17 mouse cellular contexts compared by ENCODE assay signal in genomic region chr19:26870280-26870679, GRCm38 (mm10). TPM values are rescaled to one million over a fixed set of nuclear protein-coding genes. Genes with fewer than 3 reads are reported as not detected.
DNase-seq lines count a peak whose midpoint lies in the region; ATAC-seq lines count a peak whose summit lies in the region.
"Had no signal": no experiment of that assay in that cellular context is flagged by ENCODE, and none has a peak within 500 bp of the region (broad histone marks: within the 10 kb centered on the region; RNA-seq: fewer than 3 reads in every experiment).

No protein-coding gene starts in this region.

- DNase-seq in heart, adult 11 months: peak; percentile 81
- DNase-seq in heart, embryonic 10.5 days (ENCODE audit: low spot score): no peak
- DNase-seq in urinary bladder, adult 2 months (ENCODE audit: low spot score): no peak
- DNase-seq in frontal cortex, adult 2 months (ENCODE audit: extremely low spot score in 1 of 2, low spot score in 1 of 2): no peak
- DNase-seq: cerebellum, adult 9-10 months; right cerebral cortex, postnatal 25 days; thymus, adult 18-20 months had no signal

- H3K27me3 ChIP-seq in heart, embryonic 10.5 days (ENCODE audit: insufficient read depth, poor library complexity, severe bottlenecking): no peaks in the 10 kb centered on the region
- H3K27me3 ChIP-seq in midbrain, embryonic 12.5 days: no peaks in the 10 kb centered on the region
- no peaks in the 10 kb centered on the region for H3K27me3 ChIP-seq in midbrain, embryonic 16.5 days (ENCODE audit: control insufficient read depth, insufficient read depth, low read depth, low read length)
- H3K27me3 ChIP-seq in forebrain, embryonic 15.5 days: no peaks in the 10 kb centered on the region
- no peaks in the 10 kb centered on the region for H3K27me3 ChIP-seq in neural tube, embryonic 12.5 days (replicated peaks)
- H3K27me3 ChIP-seq: embryonic facial prominence, embryonic 13.5 days; limb, embryonic 13.5 days had no signal

- H3K36me3 ChIP-seq in heart, embryonic 10.5 days: no peaks in the 10 kb centered on the region
- H3K36me3 ChIP-seq in midbrain, embryonic 12.5 days: no peaks in the 10 kb centered on the region
- no peaks in the 10 kb centered on the region for H3K36me3 ChIP-seq in midbrain, embryonic 16.5 days (ENCODE audit: control insufficient read depth, insufficient read depth, low read length)
- H3K36me3 ChIP-seq in forebrain, embryonic 15.5 days: no peaks in the 10 kb centered on the region
- H3K36me3 ChIP-seq in neural tube, embryonic 12.5 days: no peaks in the 10 kb centered on the region
- H3K36me3 ChIP-seq: embryonic facial prominence, embryonic 13.5 days; limb, embryonic 13.5 days had no signal

- ATAC-seq in midbrain, embryonic 12.5 days (ENCODE audit: low FRiP score, low read depth): no peak
- ATAC-seq in midbrain, embryonic 16.5 days: no peak
- ATAC-seq in forebrain, embryonic 15.5 days (replicated peaks): no peak
- ATAC-seq in neural tube, embryonic 12.5 days (ENCODE audit: low FRiP score, low read depth): no peak

- H3K9me3 ChIP-seq in heart, embryonic 10.5 days: no peaks in the 10 kb centered on the region
- no peaks in the 10 kb centered on the region for H3K9me3 ChIP-seq in midbrain, embryonic 12.5 days
- no peaks in the 10 kb centered on the region for H3K9me3 ChIP-seq in midbrain, embryonic 16.5 days (replicated peaks; ENCODE audit: control insufficient read depth, low read length, poor library complexity, severe bottlenecking)
- H3K9me3 ChIP-seq in forebrain, embryonic 15.5 days: no peaks in the 10 kb centered on the region
- no peaks in the 10 kb centered on the region for H3K9me3 ChIP-seq in neural tube, embryonic 12.5 days
- H3K9me3 ChIP-seq: embryonic facial prominence, embryonic 13.5 days; limb, embryonic 13.5 days had no signal

- no peak overlapping the region for H3K27ac ChIP-seq in heart, embryonic 10.5 days
- peak overlapping the region; percentile 43 for H3K27ac ChIP-seq in midbrain, embryonic 12.5 days (replicated peaks)
- H3K27ac ChIP-seq in midbrain, embryonic 16.5 days (ENCODE audit: low read length): no peak overlapping the region
- 0 out of 2 replicates have a peak overlapping the region, but pooled peaks have one; percentile 12 for H3K27ac ChIP-seq in forebrain, embryonic 15.5 days (replicated peaks)
- no peak overlapping the region for H3K27ac ChIP-seq in neural tube, embryonic 12.5 days
- H3K27ac ChIP-seq: embryonic facial prominence, embryonic 13.5 days; limb, embryonic 13.5 days had no signal

- no peak overlapping the region for H3K9ac ChIP-seq in midbrain, embryonic 12.5 days (replicated peaks)
- no peak overlapping the region for H3K9ac ChIP-seq in midbrain, embryonic 16.5 days (ENCODE audit: low read depth, low read length)
- H3K9ac ChIP-seq in forebrain, embryonic 15.5 days (replicated peaks): no peak overlapping the region
- H3K9ac ChIP-seq in neural tube, embryonic 12.5 days: no peak overlapping the region
- H3K9ac ChIP-seq: embryonic facial prominence, embryonic 13.5 days; limb, embryonic 13.5 days had no signal

- WGBS in heart, embryonic 10.5 days: 35% methylated on average over 7 of the region's 7 CpGs
- 24% methylated on average over 7 of the region's 7 CpGs for WGBS in midbrain, embryonic 12.5 days
- WGBS in midbrain, embryonic 16.5 days: 22% methylated on average over 7 of the region's 7 CpGs
- 21% methylated on average over 7 of the region's 7 CpGs for WGBS in forebrain, embryonic 15.5 days
- 18% methylated on average over 7 of the region's 7 CpGs for WGBS in neural tube, embryonic 12.5 days

- H3K4me2 ChIP-seq in midbrain, embryonic 12.5 days (replicated peaks): no peak overlapping the region
- H3K4me2 ChIP-seq in midbrain, embryonic 16.5 days (ENCODE audit: low read length): no peak overlapping the region
- H3K4me2 ChIP-seq in forebrain, embryonic 15.5 days (replicated peaks): no peak overlapping the region
- H3K4me2 ChIP-seq in neural tube, embryonic 12.5 days (replicated peaks): 0 out of 2 replicates have a peak overlapping the region, but pooled peaks have one; percentile 5
- H3K4me2 ChIP-seq: embryonic facial prominence, embryonic 13.5 days; limb, embryonic 13.5 days had no signal

- H3K4me3 ChIP-seq in heart, embryonic 10.5 days: no peak overlapping the region
- no peak overlapping the region for H3K4me3 ChIP-seq in midbrain, embryonic 12.5 days
- H3K4me3 ChIP-seq in midbrain, embryonic 16.5 days (ENCODE audit: low read depth, low read length): no peak overlapping the region
- H3K4me3 ChIP-seq in forebrain, embryonic 15.5 days: no peak overlapping the region
- H3K4me3 ChIP-seq in neural tube, embryonic 12.5 days: no peak overlapping the region
- H3K4me3 ChIP-seq: embryonic facial prominence, embryonic 13.5 days; limb, embryonic 13.5 days had no signal

- H3K4me1 ChIP-seq in heart, embryonic 10.5 days: peaks cover 18% of the 10 kb centered on the region
- H3K4me1 ChIP-seq in midbrain, embryonic 12.5 days: peaks cover 44% of the 10 kb centered on the region
- peaks cover 21% of the 10 kb centered on the region for H3K4me1 ChIP-seq in midbrain, embryonic 16.5 days (ENCODE audit: control insufficient read depth, insufficient read depth, low read length)
- peaks cover 35% of the 10 kb centered on the region for H3K4me1 ChIP-seq in forebrain, embryonic 15.5 days
- H3K4me1 ChIP-seq in neural tube, embryonic 12.5 days: peaks cover 34% of the 10 kb centered on the region

RNA-seq across cellular contexts. Expression of gene Gm815, which starts 15.4 kb away (rescaled TPM):
- polyA plus RNA-seq in heart, embryonic 10.5 days (2016; fragmentation: Nextera tagmentation; extraction: Ambion mirVana): not detected in 2 replicates
- polyA plus RNA-seq in midbrain, embryonic 12.5 days (2016; fragmentation: Nextera tagmentation; extraction: Ambion mirVana): not detected in 2 replicates
- not detected in 2 replicates for polyA plus RNA-seq in midbrain, embryonic 16.5 days (2015; fragmentation: Nextera tagmentation; extraction: Ambion mirVana)
- not detected in 2 replicates for polyA plus RNA-seq in forebrain, embryonic 15.5 days (2015; fragmentation: Nextera tagmentation; extraction: Ambion mirVana)
- polyA plus RNA-seq in neural tube, embryonic 12.5 days (2016; fragmentation: Nextera tagmentation; extraction: Ambion mirVana): not detected in 2 replicates
- not detected in 2 replicates for polyA plus RNA-seq in urinary bladder, adult 2 months (2012; rRNA removed)
- polyA plus RNA-seq in frontal cortex, adult 2 months (2012; rRNA removed): not detected in 2 replicates
- polyA plus RNA-seq: embryonic facial prominence, embryonic 13.5 days; heart, embryonic 16.5 days; intestine, embryonic 14.5 days; large intestine, adult 2 months; limb, embryonic 13.5 days; liver, embryonic 16.5 days had no signal

Comparison
In these comparisons a context has a peak if more than half of its experiments do, and no peak if none do; other contexts are left out.
1. H3K27ac ChIP-seq: peak in midbrain, embryonic 12.5 days (single experiment) and forebrain, embryonic 15.5 days (single experiment); none in heart, embryonic 10.5 days (single experiment), midbrain, embryonic 16.5 days (single experiment) and neural tube, embryonic 12.5 days (single experiment).